Mouse (Mus musculus) layer of hippocampus, postnatal 36 days (tissue): ENCODE measurements around the gene Hid1. TPM values are rescaled to one million over a fixed set of nuclear protein-coding genes. Genes with fewer than 3 reads are reported as not detected.
"Not testable (repeated sequence)": the region's sequence is repeated elsewhere in the genome, so short reads cannot be mapped to it uniquely, and the experiment has no call there.

Source experiments
- DNase-seq, 2 experiments: peaks; one replicate each; pipeline ENCODE4 v3.0.0; 2022
- total RNA-seq, 2 experiments: library from RNA; stranded (reverse); gene quantifications; 2 replicates each; pipeline ENCODE4 v1.2.3; 2021

The Hid1 gene
- total RNA-seq, result 100 to 1,000 TPM; 106 to 109 TPM

DNA sequence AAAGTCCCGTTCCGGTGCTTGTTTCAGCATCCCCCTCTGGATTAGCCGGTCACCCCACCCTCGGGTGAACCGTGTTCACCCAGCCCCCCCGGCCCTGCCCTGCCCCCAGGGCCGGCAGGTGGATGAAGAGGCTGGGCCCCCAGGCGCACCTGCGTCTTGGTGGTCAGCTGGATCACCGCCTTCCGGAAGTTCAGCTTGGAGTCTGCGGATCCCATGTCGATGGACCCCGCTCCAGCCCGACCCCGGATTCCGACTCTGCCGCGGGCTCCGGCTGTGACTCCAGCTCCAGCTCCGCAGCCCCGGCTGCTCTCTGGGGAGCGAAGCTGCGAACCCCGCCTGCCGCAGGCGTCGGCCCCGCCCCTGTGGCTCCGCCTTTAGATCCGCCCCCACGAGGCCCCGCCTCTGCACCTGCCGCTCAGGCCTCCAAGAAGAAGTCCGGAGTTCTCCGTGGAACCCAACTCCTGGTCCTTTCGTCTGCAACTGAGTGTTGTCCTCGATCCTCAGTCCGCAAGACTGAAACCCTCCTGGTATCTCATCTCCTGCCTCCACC, at the start of gene Hid1:
TSS of gene Hid1 (minus strand) at position 362 of the 550 bp plus-strand sequence.
- peak; percentile 90 to 91 for DNase-seq

DNA sequence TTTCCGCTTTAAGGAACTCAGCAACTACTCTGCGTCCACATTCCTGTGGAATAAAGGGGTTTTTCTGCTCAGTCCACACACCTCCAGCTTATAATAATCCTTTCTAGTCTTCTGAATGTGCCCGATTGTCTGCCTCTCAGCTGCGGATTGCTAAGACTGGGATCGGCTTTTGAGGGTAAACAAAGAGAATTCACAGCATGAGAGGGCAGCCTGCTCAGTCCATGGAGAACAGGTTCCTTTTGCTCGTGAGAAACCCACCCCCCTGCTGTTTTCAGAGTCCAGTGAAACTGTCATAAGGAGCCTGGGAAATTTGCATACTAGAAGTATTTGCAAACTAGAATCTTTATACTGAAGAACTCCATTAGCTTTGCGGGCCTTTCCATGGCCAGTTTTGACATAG, 42.0 kb upstream of the Hid1 start:
- no peak for DNase-seq

DNA sequence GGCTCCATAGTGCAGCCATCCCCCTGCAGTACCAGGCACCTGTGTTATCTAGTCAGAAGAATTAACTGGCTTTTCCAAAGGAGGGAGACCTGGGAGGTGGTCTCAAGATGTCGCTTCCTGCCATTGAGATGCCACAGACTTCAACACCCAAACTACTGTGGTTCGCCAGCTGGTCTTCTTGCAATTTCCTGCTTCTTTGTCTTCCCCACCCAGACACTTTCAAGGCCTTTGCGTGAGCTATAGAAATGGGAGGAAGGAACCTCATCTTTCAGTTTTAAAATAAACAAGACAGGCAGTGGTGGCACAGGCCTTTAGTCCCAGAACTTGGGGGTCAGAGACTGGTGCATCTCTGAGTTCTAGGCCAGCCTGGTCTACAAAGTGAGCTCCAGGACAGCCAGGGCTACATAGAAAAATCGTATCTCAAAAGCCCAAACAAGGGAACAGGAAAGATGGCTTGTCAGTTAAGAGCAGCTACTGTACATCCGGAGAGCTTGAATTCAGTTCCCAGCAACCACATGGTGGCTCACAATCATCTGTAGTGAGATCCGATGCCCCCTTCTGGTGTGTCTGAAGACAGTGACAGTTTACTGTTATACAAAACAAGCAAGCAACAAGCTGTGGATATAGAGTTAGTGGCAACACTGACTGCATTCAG, 40.8 kb upstream of the Hid1 start:
- no peak for DNase-seq

DNA sequence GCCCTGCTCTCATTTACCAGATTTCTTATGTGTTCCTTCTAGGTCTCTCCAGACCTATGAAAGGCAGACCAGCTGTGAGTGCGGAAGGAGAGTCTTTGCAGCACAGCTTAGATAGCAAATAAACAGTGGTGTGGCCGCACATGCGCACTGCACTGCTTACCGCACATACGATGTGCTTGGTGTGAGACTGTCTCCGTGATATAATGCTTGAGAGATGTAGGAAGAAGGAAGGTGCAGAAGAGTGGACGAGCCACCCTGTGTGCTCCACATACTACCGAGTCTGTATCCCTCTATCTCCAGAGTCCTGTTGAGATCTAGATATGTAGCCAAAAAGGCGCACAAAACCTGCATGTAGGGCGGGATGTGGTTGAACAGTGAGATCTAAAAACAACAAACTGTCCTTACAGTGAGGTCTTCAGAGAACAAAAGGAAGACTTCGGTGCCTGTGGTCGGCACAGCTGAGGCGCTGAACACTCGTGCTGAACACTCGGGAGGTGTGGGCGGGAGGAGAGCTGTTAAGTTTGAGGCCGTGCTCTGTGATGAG, 39.4 kb upstream of the Hid1 start:
- no peak for DNase-seq

DNA sequence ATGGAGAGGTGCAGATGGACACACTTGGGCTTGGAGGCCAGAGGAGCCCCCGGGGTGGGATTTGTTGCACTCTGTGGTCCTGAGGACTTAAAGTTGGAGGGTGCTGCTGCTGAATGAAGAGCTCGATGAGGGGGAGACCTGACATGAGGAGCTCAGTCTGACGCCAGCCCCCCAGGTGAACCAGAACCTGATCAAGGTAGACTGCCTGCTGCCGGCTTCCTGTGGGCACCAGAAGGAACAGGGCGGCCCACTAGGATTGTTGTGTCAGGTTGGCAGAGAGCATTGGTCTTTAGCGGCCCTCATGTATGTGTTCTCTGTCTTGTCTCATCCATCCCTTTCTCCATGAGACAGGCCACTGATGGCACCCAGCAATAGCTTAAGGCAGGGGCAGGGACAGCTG, 38.2 kb upstream of the Hid1 start:
- no peak for DNase-seq

DNA sequence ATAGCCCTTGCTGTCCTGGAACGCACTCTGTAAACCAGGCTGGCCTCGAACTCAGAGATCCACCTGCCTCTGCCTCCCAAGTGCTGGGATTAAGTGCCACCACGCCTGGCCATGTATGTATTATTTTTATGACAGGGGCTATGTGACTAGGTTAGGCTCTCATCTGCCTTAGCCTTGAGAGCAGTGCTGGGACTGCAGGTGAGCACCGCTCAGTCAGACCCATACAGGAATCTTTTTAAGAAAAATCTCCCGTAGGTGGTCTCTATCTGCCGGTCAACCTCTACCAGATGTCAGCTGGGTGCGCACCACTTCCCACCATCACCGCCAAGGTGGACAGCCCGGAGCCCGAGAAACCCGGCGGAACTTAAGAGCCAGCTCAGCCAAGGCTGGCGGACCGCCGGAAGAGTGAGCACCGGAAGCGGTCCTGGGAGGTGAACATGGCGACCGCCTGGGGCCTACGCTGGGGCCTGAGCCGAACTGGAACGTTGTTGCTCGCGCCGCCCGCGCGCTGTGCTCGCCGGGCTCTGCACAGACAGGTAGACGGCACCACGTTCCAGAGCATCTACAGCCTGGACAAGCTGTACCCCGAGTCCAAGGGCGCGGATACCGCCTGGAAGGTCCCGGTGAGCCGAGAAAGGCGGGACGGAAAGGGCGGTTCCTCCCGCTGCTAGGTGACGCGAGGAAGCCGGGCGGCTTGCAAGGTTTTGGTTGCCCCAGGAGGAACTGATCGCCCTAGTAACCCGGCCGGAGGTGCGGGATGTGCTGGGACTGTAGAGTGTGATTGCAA, 36.0 kb upstream of the Hid1 start, which contains the start of gene Mrpl58:
TSS of gene Mrpl58 (plus strand) at position 415 of the 787 bp plus-strand sequence.
- DNase-seq, result peak; percentile 87 to 88

DNA sequence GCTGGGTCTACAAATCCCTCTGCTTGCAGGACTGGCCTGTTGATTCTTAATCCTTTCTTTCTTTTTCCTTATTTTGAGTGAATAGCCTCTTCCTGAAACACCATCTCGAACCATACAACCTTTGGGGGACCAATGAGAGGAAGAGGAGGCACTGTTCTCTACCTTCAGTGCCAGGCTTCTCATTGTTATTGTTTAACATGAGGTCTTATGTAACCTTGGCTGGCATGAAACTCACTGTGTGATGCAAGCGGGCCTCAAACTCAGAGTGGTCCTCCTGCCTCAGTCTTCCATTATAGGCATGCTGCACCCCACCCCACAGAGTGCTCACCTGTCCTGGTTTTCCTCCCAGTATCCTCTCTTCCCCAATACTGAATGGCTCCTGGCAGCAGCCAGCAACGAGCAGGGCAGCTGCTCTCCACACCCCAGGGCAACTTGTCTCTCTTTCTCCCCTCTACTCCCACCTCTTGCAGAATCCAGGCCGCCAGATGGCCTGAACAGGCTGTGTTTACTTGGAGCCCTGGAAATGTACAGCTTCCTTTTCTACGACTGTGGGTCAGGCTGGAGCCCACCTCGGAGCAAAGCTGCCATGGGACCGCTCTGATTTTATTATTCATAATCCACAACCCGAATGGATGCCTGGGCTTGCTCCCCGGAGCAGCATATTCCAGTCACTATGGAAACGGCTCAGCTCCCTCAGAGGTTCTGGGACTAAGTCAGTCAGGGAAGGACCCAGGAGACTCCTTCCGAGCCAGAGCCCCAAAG, 33.3 kb upstream of the Hid1 start:
- peak; percentile 69 to 77 for DNase-seq

DNA sequence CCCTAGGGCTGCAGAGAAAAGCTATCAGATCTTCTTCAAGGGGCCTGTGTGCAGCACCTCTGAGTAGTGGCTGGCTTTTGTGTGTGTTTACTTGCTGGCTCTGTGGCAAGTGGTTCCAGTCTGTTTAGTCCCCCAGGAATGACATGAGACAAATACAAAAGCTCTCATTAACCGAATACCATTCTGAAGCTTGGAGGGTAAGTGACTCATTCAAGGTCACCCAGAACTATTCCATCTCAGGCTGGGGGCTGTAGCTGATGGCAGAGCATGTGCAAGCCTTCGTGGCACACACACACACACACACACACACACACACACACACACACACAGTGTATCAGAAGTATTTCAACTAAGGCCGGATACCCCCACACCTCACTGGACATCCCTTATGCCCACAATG, 32.6 kb upstream of the Hid1 start:
- DNase-seq, result no peak

DNA sequence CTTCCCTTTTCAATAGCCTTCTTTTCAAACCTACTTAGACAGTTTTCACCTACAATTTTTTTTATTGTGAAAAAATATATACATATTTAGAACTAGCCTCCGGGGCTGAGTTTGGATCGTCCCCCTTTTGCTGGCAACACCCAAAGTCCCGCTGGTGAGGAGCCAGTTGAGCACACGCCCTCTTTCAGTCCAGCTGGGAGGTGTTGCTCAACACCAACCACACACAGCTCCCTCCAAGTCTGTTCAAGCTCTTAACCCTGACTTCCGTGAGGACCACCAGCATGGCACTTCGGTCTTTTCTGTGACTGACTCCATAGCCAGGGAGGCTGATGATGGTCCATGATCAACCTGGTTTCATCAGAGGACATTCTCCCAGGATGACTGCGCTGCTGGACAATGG, 30.5 kb upstream of the Hid1 start:
- DNase-seq, result no peak

DNA sequence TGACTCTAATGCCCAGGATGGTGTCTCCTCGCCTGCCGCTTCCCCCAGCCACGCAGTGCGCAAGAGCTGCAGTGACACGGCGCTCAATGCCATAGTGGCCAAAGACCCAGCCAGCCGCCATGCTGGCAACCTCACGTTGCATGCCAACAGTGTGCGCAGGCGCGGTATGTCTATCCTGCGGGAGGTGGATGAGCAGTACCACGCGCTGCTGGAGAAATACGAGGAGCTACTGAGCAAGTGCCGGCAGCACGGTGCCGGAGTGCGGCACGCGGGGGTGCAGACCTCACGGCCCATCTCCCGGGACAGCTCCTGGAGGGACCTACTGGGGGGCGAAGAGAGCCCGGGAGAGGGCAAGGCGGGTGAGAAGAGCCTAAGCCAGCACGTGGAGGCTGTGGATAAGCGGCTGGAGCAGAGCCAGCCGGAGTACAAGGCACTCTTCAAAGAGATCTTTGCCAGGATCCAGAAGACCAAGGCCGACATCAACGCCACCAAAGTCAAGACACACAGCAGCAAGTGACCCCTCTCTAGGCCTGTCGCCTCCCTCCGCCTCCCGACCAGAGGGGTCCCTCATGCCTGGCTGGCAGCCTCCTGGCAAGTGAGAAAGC, 26.3 kb upstream of the Hid1 start:
- no peak for DNase-seq

DNA sequence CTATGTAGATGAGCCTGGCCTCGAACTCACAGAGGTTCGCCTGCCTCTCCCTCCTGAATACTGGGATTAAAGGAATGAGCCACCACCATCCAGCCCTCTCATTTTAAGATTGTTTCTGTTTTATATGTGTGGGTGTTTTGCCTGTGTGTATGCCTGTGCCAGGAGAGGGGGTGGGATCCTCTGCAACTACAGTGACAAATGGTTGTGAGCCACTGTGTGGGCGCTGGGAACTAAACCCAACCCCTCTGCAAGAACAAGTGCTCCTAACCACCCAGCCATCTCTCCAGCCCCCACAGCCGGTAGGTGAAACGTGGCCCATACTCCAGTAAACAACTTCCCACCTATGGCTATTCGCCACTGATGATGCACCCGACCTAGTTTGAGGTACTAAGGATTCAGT, 23.8 kb upstream of the Hid1 start:
- DNase-seq, result no peak

DNA sequence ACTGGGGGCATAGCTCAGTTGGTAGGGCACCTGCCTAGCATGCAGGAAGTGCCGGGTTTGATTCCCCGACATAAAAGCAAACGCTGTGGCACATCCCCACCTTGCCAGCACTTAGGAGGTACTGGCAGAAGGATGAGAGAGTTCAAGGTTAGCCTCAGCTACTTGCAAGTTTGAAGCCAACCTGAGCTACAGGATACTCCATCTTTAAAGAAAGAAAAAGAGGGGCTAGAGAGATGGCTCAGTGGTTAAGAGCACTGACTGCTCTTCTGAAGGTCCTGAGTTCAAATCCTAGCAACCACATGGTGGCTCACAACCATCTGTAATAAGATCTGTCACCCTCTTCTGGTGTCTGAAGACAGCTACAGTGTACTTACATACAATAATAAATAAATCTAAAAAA, 19.3 kb upstream of the Hid1 start:
- DNase-seq, result not testable (repeated sequence)

DNA sequence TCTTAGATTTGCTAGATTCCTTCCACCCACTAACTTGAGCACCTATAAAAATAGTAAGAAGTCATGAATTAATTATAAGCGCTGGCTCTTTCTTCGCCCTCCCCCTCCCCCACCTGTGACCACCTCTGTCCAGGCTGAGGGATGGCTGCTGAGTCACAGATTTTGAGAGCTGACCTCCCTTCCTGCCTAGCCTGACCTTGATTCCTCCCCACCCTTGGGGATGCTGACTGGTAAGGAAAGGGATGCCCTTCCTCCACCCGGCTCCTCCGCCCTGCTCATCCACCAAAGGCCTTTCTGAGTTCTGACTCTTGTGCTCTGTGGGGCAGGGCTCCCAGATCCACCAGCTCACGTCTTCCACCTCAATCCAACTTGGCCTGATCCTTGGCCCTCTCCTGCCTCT, 17.0 kb upstream of the Hid1 start:
- no peak for DNase-seq

DNA sequence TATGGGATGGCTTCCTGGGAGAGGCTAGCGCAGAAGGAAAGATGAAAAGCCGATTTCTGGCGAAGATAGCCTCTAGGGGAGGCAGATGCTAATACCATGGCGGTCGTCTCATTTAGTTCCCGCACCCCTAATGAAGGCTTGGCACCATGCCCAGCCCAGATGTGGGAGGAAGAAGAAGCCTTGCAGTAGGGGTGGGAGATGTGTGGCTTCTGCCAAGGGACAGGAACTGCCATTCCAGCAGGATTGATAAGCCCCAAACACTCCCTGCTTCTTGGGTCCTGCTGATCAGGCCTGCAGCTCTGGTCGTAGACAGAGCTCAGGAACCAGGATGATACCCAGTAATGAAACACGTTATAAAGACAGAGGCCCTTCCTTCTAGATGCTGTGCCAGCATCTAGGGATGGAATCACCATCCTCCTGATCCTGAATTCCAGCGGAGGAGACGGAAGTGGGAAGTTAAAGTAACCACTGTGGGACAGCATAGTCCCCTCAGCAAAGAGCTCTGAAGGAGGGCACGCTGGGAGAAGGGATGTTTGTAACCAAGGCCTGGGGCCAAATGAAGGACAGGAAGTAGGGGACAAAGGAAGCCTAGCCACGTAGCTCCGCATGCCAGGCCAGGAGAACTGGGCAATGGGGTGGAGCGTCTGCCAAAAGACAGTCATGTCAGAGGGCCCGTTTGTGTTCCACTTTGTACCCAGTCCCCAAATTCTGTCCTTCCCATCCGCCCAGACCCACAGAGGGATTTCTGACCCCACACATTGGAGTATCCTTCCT, 16.3 kb upstream of the Hid1 start:
- DNase-seq, result peak in 1 of 2 experiments; percentile 56

DNA sequence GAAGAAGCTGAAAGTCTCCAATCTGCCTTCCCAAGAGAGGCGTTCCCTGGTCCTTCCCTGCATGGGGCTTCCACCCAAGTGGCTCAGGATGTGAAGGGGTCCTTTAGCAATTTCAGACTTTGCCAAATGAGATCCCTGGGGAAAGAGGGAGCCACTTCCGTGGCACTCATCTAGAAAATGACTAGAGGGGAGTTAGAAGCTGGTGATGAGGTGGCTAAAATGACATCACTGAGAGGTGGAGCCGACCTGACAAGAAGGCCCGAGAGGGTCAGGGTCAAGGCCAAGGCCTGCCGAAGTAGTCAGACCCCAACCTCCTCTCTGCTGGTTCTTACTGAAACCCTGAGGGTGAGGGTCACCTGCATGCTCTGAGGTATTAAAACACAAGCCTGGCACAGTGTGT, 15.3 kb upstream of the Hid1 start:
- no peak for DNase-seq

DNA sequence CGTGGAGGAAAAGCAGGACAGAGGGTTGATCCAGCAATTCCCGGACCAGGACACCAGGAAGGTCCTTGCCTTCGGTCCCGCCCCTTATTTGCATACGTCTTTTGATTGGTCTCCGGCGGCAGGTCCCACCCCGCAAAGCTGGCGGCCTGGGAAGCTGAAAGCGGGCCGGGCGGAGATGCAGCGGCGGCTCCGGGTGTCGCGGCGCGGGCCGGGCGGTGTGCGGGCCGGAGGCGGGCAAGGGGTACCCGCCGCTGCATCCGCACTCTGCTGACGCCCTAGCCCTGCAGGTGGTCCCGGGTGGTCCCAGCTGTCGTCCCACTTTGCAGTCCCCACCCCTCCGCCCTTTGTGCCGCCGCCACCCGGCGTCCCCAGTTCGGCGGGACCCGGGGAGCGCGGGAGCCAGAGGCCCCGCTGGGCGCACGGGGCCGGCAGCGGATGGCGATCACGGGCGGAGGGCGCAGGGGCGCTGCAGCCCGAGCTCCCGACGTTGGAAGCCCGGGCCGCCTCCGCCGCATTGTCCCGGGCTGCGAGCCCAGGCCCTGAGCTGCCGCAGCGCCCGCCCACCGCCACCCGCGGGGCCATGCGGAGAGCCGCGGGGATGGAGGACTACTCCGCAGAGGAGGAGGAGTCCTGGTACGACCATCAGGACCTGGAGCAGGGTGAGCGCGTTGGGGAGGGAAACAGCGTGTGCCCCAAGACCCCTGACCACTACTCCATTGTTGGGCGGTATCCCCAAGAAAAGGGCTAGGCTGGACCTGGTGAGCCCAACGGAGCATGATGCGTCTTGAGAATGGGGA, 14.4 kb upstream of the Hid1 start, which contains the start of gene Cdr2l:
TSS of gene Cdr2l (plus strand) at position 174 of the 797 bp plus-strand sequence.
- peak; percentile 86 to 87 for DNase-seq

DNA sequence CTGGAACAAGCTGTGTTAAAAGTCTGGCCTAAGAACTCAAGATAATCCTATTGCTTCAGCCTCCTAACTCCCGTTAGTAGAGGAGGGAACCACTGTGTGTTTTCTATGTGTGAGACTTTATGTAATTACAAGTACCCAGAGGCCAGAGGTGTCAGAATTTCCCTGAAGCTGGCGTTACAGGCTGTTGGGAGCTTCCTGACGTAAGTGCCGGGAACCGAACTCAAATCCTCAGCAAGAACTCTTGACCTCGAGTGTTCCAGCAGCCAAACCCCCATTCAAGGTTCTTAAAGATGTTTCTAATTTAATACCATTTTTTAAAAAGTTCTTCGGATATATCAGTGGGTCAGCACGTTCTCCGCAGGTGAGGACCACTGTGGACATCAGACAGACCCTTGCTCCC, 13.7 kb upstream of the Hid1 start:
- DNase-seq, result no peak

DNA sequence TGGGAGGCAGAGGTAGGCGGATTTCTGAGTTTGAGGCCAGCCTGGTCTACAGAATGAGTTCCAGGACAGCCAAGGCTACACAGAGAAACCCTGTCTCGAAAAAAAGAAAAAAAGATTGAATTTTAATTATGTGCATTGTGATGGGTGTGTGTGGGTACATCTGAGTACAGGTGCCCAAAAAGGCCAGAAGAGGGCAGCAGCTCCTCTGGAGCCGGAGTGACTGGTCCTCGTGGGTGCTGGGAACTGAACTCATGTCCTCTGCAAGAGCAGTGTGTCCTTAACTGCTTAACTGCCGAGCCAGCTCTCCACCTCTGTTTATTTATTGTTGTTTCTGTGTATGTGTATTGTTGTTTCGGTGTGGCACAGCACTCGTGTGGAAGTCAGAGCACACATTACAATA, 10.3 kb upstream of the Hid1 start:
- DNase-seq, result no peak

DNA sequence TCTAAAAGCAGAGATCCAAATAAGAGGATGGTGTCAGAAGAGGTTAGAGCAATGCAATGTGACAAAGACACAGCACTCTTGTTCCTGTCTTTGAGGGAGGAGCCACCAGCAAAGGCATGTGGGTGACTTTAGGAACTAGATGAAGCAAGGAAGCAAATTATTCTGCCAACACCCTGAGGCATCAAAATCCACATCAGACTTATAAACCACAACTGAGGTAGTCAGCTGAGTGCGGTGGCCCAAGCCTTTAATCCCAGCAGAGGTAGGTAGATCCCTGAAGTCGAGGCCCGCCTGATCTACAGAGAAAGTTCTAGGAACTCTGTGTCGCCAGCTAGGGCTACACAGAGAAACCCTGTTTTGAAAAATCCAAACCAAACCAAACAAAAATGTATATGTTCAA, 9.7 kb upstream of the Hid1 start:
- DNase-seq, result no peak

DNA sequence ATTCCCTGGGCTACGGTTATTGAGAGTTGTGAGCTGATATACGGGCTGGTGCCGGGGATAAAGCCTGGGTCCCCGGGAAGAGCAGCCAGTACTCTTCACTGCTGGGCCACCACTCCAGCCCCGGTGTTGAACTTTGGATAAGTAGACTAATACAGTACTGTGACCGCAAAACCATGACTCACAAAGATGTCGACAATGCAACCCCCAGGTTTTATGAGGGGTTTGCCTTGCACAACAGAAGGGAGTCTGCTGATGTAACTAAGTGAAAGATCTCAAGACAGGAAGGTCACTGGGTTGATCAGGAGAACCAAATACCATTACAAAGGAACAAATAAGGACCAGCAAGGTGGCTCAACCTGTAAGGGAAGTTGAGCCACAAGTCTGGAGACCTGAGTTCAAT, 9.2 kb upstream of the Hid1 start:
- DNase-seq, result no peak
